Mouse (Mus musculus) midbrain, embryonic 16.5 days (tissue): ENCODE data around the gene Ccr10. TPM values are rescaled to one million over a fixed set of nuclear protein-coding genes. Genes with fewer than 3 reads are reported as not detected.

ENCODE experiments used
- ATAC-seq: fragments of 200-750 bp; cut with Nextera tagmentation; 2 replicates; pipeline ENCODE4 v1.8.0; 2017; ENCODE audit warnings: moderate TSS enrichment
- H3K27ac ChIP-seq: fragments of 300-500 bp; sonication (generic); 2 replicates; pipeline ENCODE4 v1.5.1; 2014; ENCODE audit warnings: mild to moderate bottlenecking, low read length, mixed read lengths
- H3K27me3 ChIP-seq: fragments of 300-500 bp; sonication (generic); 2 replicates; pipeline ENCODE4 v1.6.1; 2014; ENCODE audit warnings: low read depth, low read length, mixed read lengths; ENCODE audit not compliant: control insufficient read depth, insufficient read depth
- H3K36me3 ChIP-seq: fragments of 300-500 bp; sonication (generic); 2 replicates; pipeline ENCODE4 v1.6.1; 2014; ENCODE audit warnings: mild to moderate bottlenecking, low read length, moderate library complexity, mixed read lengths; ENCODE audit not compliant: control insufficient read depth, insufficient read depth
- H3K4me1 ChIP-seq: fragments of 300-500 bp; sonication (generic); 2 replicates; pipeline ENCODE4 v1.6.1; 2014; ENCODE audit warnings: mild to moderate bottlenecking, low read length, mixed read lengths; ENCODE audit not compliant: control insufficient read depth, insufficient read depth
- H3K4me2 ChIP-seq: fragments of 300-500 bp; sonication (generic); 2 replicates; pipeline ENCODE4 v1.6.1; 2014; ENCODE audit warnings: mild to moderate bottlenecking, low read length, mixed read lengths
- H3K4me3 ChIP-seq: fragments of 300-500 bp; sonication (generic); 2 replicates; pipeline ENCODE4 v1.5.1; 2014; ENCODE audit warnings: low read depth, mild to moderate bottlenecking, low read length, moderate library complexity, mixed read lengths
- H3K9ac ChIP-seq: fragments of 300-500 bp; sonication (generic); 2 replicates; pipeline ENCODE4 v1.6.1; 2014; ENCODE audit warnings: low read depth, low read length, mixed read lengths
- H3K9me3 ChIP-seq: fragments of 300-500 bp; sonication (generic); replicated peaks from 2 replicates; pipeline ENCODE4 v1.6.1; 2014; ENCODE audit warnings: mild to moderate bottlenecking, low read length, mixed read lengths; ENCODE audit not compliant: control insufficient read depth, poor library complexity, severe bottlenecking
- WGBS: fragments of 180-500 bp; shearing (Covaris S2); extraction: QIAGEN DNeasy Blood & Tissue Kit; methylation state at CpG from one replicate; pipeline ENCODE4 v1.1.7; 2014; 5-methylcytosine and 5-hydroxymethylcytosine counted together
- polyA plus RNA-seq: library from polyadenylated mRNA; unstranded; fragments of >200 nt; fragmentation: Nextera tagmentation; extraction: Ambion mirVana; gene quantifications from 2 replicates; pipeline ENCODE4 v1.2.1, GENCODE M21; 2015

Gene Ccr10
- polyA plus RNA-seq, 1 experiment from 2014 or later = 0.62 TPM

GRCm38 (mm10) chr11:101199555-101199954 lies 24.3 kb upstream of the Ccr10 start:
- H3K9ac ChIP-seq = no peak overlapping the region
- no peaks in the 10 kb centered on the region for H3K27me3 ChIP-seq
- 0 out of 2 replicates have a peak, but pooled peaks cover 3% of the 10 kb centered on the region for H3K4me1 ChIP-seq
- H3K4me3 ChIP-seq = no peak overlapping the region
- H3K27ac ChIP-seq = no peak overlapping the region
- no peak for ATAC-seq
- 94% methylated on average over 3 of the region's 3 CpGs for WGBS
- H3K36me3 ChIP-seq = peaks cover 13% of the 10 kb centered on the region; the same call in 1 of the 2 replicates
- no peak overlapping the region for H3K4me2 ChIP-seq
- no peaks in the 10 kb centered on the region for H3K9me3 ChIP-seq

- peaks cover 8% of the 10 kb centered on the region; the same call in 1 of the 2 replicates for H3K36me3 ChIP-seq
- no peaks in the 10 kb centered on the region for H3K27me3 ChIP-seq
- no peak overlapping the region for H3K4me3 ChIP-seq
- 90% methylated on average over 8 of the region's 8 CpGs for WGBS
- no peak overlapping the region for H3K4me2 ChIP-seq
- H3K4me1 ChIP-seq = 0 out of 2 replicates have a peak, but pooled peaks cover 3% of the 10 kb centered on the region
- ATAC-seq = no peak
- no peak overlapping the region for H3K9ac ChIP-seq
- no peak overlapping the region for H3K27ac ChIP-seq
- H3K9me3 ChIP-seq = no peaks in the 10 kb centered on the region
Measured at GRCm38 (mm10) chr11:101196175-101196574, 20.9 kb upstream of the Ccr10 start.

GRCm38 (mm10) chr11:101195571-101195970 lies 20.3 kb upstream of the Ccr10 start:
- peaks cover 8% of the 10 kb centered on the region; the same call in 1 of the 2 replicates for H3K36me3 ChIP-seq
- no peak overlapping the region for H3K9ac ChIP-seq
- H3K4me1 ChIP-seq = no peaks in the 10 kb centered on the region
- WGBS = 87% methylated on average over 8 of the region's 8 CpGs
- H3K27ac ChIP-seq = no peak overlapping the region
- H3K4me3 ChIP-seq = no peak overlapping the region
- H3K4me2 ChIP-seq = no peak overlapping the region
- H3K9me3 ChIP-seq = no peaks in the 10 kb centered on the region
- no peaks in the 10 kb centered on the region for H3K27me3 ChIP-seq
- no peak for ATAC-seq

DNA sequence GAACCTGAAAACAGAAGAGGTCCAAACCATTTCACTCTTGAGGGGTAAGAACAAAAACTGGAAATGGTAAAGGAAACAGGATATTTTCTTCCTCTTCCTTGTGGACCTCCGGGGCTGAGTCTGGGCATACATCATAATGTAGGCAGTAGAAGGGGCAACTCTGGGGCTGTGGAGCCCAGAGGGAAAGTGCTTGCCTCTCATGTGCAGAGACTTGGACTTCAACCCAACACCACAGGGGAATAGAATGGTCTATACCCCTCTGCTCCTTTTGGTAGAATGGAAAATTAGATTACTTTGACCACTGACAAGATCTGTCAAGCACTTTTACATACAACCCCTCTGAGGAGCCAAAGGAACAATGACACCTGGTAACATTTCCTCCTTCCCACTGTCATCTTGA lies 19.9 kb upstream of the Ccr10 start:
- no peak overlapping the region for H3K9ac ChIP-seq
- 86% methylated on average over 1 of the region's 1 CpGs for WGBS
- H3K36me3 ChIP-seq = peaks cover 8% of the 10 kb centered on the region; the same call in 1 of the 2 replicates
- H3K4me1 ChIP-seq = no peaks in the 10 kb centered on the region
- no peak overlapping the region for H3K4me3 ChIP-seq
- no peaks in the 10 kb centered on the region for H3K27me3 ChIP-seq
- no peak overlapping the region for H3K27ac ChIP-seq
- H3K9me3 ChIP-seq = no peaks in the 10 kb centered on the region
- H3K4me2 ChIP-seq = no peak overlapping the region
- no peak for ATAC-seq

DNA sequence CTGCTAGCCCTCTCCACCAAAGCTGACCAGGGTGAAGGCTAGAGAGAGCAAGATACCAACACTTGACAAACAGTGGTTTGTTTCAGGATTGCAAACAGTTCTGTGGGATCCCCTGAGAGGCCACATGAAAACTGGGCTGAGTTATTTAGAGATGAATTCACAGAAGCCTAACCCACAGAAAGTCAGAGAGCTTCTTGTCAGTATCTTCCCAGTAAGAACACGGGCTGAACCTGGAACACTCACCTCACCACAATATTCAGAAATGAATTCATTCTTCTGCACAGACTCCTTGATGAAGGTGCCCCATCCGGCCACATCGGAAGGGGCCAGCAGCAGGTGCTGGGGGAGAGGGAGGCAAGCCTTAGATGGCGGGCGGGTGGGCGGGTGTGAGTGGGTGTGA lies 19.4 kb upstream of the Ccr10 start:
- 89% methylated on average over 6 of the region's 6 CpGs for WGBS
- no peak overlapping the region for H3K4me2 ChIP-seq
- no peaks in the 10 kb centered on the region for H3K4me1 ChIP-seq
- ATAC-seq = no peak
- H3K36me3 ChIP-seq = peaks cover 8% of the 10 kb centered on the region; the same call in 1 of the 2 replicates
- no peak overlapping the region for H3K9ac ChIP-seq
- no peak overlapping the region for H3K4me3 ChIP-seq
- H3K27me3 ChIP-seq = no peaks in the 10 kb centered on the region
- no peaks in the 10 kb centered on the region for H3K9me3 ChIP-seq
- no peak overlapping the region for H3K27ac ChIP-seq

GRCm38 (mm10) chr11:101194137-101194536 lies 18.9 kb upstream of the Ccr10 start:
- no peak overlapping the region for H3K9ac ChIP-seq
- no peak overlapping the region for H3K4me2 ChIP-seq
- peaks cover 8% of the 10 kb centered on the region; the same call in 1 of the 2 replicates for H3K36me3 ChIP-seq
- no peaks in the 10 kb centered on the region for H3K9me3 ChIP-seq
- WGBS = 87% methylated on average over 5 of the region's 5 CpGs
- ATAC-seq = no peak
- H3K4me1 ChIP-seq = peaks cover 5% of the 10 kb centered on the region
- no peak overlapping the region for H3K4me3 ChIP-seq
- no peaks in the 10 kb centered on the region for H3K27me3 ChIP-seq
- no peak overlapping the region for H3K27ac ChIP-seq

DNA sequence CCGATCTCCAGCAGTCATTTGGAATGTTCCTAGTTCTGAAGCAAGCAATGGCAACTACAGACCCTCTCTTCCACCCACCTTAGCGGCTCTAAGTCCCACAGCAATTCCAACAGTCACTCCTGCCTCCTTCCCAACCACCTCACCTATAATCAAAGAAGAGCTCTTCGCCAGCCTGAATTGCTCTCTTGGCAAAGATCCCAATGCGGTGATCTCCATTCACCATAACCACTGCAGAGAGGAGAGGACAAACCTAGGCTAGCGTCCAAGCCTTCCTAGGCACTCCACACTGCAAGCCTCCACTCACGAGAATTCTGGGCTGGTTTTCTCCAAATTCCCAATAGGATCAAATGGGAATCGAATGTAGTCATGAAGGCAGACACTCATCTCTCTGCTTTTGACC lies 17.8 kb upstream of the Ccr10 start:
- no peak for ATAC-seq
- peaks cover 5% of the 10 kb centered on the region; the same call in 1 of the 2 replicates for H3K36me3 ChIP-seq
- H3K27ac ChIP-seq = no peak overlapping the region
- no peak overlapping the region for H3K9ac ChIP-seq
- H3K4me3 ChIP-seq = no peak overlapping the region
- WGBS = 88% methylated on average over 7 of the region's 7 CpGs
- peaks cover 5% of the 10 kb centered on the region for H3K4me1 ChIP-seq
- no peak overlapping the region for H3K4me2 ChIP-seq
- no peaks in the 10 kb centered on the region for H3K27me3 ChIP-seq
- H3K9me3 ChIP-seq = no peaks in the 10 kb centered on the region

DNA sequence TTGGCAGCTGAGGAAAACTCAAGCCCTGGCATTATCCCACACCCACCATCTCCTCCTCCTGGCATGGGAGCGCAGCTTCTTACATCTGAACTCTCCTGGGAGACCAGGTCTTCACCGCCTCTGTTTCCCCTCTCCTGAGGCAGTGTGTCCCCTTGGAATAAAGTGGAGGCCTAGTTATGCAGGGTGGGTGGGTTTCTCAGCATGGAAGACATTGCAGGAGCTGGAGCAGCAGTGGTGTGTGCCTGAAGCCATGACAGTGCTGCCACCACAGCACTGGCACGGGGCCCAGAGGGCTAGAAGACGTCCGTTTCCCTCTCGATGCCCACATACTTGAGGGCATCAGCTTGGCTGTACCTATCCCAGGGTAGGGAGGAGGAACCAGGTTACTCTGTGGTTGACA lies 17.4 kb upstream of the Ccr10 start:
- Histone ChIP-seq H3K4me1 (peaks cover 5% of the 10 kb centered on the region), H3K9me3 (no peaks in the 10 kb centered on the region), H3K4me3 (no peak overlapping the region), H3K4me2 (no peak overlapping the region), H3K9ac (no peak overlapping the region), H3K27ac (no peak overlapping the region), H3K36me3 (peaks cover 5% of the 10 kb centered on the region; the same call in 1 of the 2 replicates), H3K27me3 (no peaks in the 10 kb centered on the region)
- 95% methylated on average over 6 of the region's 6 CpGs for WGBS
- ATAC-seq = no peak

DNA sequence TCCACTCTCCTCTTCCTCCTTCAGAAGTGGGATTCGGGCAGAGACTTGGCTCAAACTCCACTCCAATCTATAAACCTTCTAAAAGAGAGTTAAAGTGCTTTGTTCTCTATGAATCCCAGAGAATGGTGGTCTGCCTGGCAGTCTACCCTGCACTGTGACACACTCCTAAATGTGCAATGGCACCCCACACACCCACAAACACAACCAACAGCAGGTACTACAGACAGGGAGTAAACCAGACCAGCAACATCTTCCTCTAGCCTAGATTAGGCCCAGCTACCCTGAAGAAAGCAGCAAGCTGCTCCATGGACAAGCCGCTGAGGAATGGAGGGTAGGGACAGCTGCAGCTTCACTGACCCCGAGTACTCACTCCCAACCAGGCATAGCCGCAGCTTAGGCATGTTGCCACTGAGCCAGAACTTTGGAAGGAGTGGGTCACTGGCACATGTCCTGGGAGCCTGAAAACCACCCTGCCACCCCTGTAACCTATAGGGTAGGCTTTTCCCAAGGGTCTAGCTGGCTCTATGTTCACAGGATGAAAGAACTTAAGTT lies 16.8 kb upstream of the Ccr10 start:
- Histone ChIP-seq H3K27ac (no peak overlapping the region), H3K4me1 (peaks cover 5% of the 10 kb centered on the region), H3K9me3 (no peaks in the 10 kb centered on the region), H3K4me2 (no peak overlapping the region), H3K4me3 (no peak overlapping the region), H3K36me3 (peaks cover 5% of the 10 kb centered on the region; the same call in 1 of the 2 replicates), H3K9ac (no peak overlapping the region), H3K27me3 (no peaks in the 10 kb centered on the region)
- 80% methylated on average over 4 of the region's 4 CpGs for WGBS
- no peak for ATAC-seq
